ENCODE assay signal across 8 mouse cellular contexts in the genomic region with DNA sequence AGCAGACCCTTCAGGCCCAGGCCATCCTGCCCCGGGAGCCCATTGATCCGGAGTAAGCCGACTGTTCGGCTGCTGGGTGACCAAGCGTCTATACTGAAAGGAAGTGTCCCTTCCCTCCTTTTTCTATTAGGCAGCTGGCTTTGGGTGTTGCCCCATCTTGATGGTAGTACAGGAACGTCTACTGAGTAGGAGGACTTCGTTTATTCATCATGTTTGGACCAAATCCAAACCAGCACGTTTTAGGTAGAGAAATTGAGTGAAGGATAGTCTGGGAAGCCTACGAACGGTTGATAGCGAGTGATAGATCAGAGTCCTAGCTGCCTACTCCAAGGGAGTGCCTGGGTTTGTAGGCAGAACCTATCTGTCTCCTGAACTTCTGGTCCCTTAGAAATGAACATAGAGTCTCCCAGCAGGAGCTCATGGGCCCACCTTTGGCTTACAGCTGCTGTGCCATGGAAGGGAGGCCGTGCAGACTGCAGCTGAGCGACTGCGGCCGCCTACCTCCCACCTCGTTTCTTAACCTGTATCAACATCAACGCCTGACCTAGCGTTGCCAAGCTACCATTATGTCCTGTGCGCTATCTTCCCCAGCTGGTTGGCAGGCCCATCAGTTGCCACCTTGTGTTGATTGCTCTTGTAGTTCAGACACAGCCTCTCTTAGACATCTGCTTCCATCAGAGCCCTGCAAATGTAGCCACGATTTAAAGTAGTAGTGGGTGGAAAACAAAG. TPM values are rescaled to one million over a fixed set of nuclear protein-coding genes. Genes with fewer than 3 reads are reported as not detected.
DNase-seq lines count a peak whose midpoint lies in the region; ATAC-seq and TF ChIP-seq lines count a peak whose summit lies in the region.

No protein-coding gene starts in this region.

- peak overlapping the region; percentile 86 for H3K4me2 ChIP-seq in liver, embryonic 11.5 days
- peak overlapping the region; percentile 89 for H3K4me2 ChIP-seq in stomach, embryonic 15.5 days

- no peaks in the 10 kb centered on the region for H3K9me3 ChIP-seq in liver, embryonic 11.5 days (ENCODE audit: control insufficient read depth, low read length)
- no peaks in the 10 kb centered on the region for H3K9me3 ChIP-seq in stomach, embryonic 15.5 days

- peak; percentile 68; the same call in 1 of the 2 replicates for TF ChIP-seq POLR2A in testis, adult 2 months (IDR thresholded peaks at IDR 0.05; ENCODE audit: control insufficient read depth, low read depth, low read length)

- H3K27me3 ChIP-seq in testis, adult 2 months (ENCODE audit: control insufficient read depth, insufficient read depth, low read length): 0 out of 2 replicates have a peak, but pooled peaks cover 2% of the 10 kb centered on the region
- H3K27me3 ChIP-seq in liver, embryonic 11.5 days (replicated peaks; ENCODE audit: control insufficient read depth, insufficient read depth, low read length): 0 out of 2 replicates have a peak, but pooled peaks cover 3% of the 10 kb centered on the region
- no peaks in the 10 kb centered on the region for H3K27me3 ChIP-seq in stomach, embryonic 15.5 days (replicated peaks)

- H3K4me3 ChIP-seq in testis, adult 2 months (ENCODE audit: control insufficient read depth, low read depth, low read length): peak overlapping the region; percentile 99
- peak overlapping the region; percentile 83 for H3K4me3 ChIP-seq in liver, embryonic 11.5 days (ENCODE audit: low read depth, low read length)
- peak overlapping the region; percentile 80 for H3K4me3 ChIP-seq in stomach, embryonic 15.5 days (replicated peaks)

- H3K4me1 ChIP-seq in testis, adult 2 months (ENCODE audit: control insufficient read depth, insufficient read depth, low read length): peaks cover 18% of the 10 kb centered on the region
- H3K4me1 ChIP-seq in liver, embryonic 11.5 days (replicated peaks; ENCODE audit: control insufficient read depth, insufficient read depth, low read length): peaks cover 27% of the 10 kb centered on the region
- peaks cover 34% of the 10 kb centered on the region for H3K4me1 ChIP-seq in stomach, embryonic 15.5 days

- peak; percentile 64 for DNase-seq in cerebellum, adult 11-12 months
- DNase-seq in cerebellum, postnatal 10 days: no peak
- DNase-seq in testis, postnatal 14 days (ENCODE audit: low spot score): no peak
- DNase-seq in liver, embryonic 11.5 days (ENCODE audit: low spot score): no peak
- DNase-seq in frontal cortex, postnatal 36 days (ENCODE audit: low spot score in 2 of 2): no peak
- DNase-seq in adrenal gland, postnatal 14 days: no peak

- H3K9ac ChIP-seq in liver, embryonic 11.5 days (ENCODE audit: low read depth, low read length): peak overlapping the region; percentile 81
- peak overlapping the region; percentile 43; the same call in 1 of the 2 replicates for H3K9ac ChIP-seq in stomach, embryonic 15.5 days

- TF ChIP-seq CTCF in testis, adult 2 months (IDR thresholded peaks at IDR 0.05; ENCODE audit: control insufficient read depth, insufficient read depth, insufficient replicate concordance, low read depth, low read length): no peak

- no peaks in the 10 kb centered on the region for H3K36me3 ChIP-seq in testis, adult 2 months (ENCODE audit: control insufficient read depth, insufficient read depth, low read length)
- no peaks in the 10 kb centered on the region for H3K36me3 ChIP-seq in liver, embryonic 11.5 days (ENCODE audit: control insufficient read depth, insufficient read depth, low read length)
- H3K36me3 ChIP-seq in stomach, embryonic 15.5 days: no peaks in the 10 kb centered on the region

- 45% methylated on average over 20 of the region's 20 CpGs for WGBS in liver, embryonic 11.5 days
- 44% methylated on average over 20 of the region's 20 CpGs for WGBS in stomach, embryonic 15.5 days

- H3K27ac ChIP-seq in testis, adult 2 months (ENCODE audit: control insufficient read depth, insufficient read depth, low read depth, low read length): peak overlapping the region; percentile 62; the same call in 1 of the 2 replicates
- H3K27ac ChIP-seq in liver, embryonic 11.5 days (ENCODE audit: low read depth, low read length): peak overlapping the region; percentile 87
- peak overlapping the region; percentile 88 for H3K27ac ChIP-seq in stomach, embryonic 15.5 days

- ATAC-seq in liver, embryonic 11.5 days (replicated peaks; ENCODE audit: low FRiP score): peak; percentile 8
- ATAC-seq in stomach, embryonic 15.5 days (ENCODE audit: insufficient read depth, low FRiP score, low read depth): no peak

RNA-seq across cellular contexts. Expression of a gene that starts 1.0 kb away (rescaled TPM):
- polyA plus RNA-seq in testis, adult 2 months (2012; rRNA removed): 5.7 TPM in 2 replicates
- 8.1 and 10.7 TPM in 2 replicates for polyA plus RNA-seq in liver, embryonic 11.5 days (2014; fragmentation: Nextera tagmentation; extraction: Ambion mirVana)
- polyA plus RNA-seq in stomach, embryonic 15.5 days (2015; fragmentation: Nextera tagmentation; extraction: Ambion mirVana): 12.8 and 15.9 TPM in 2 replicates
- total RNA-seq in adrenal gland, postnatal 14 days (2021): 12.9 and 13.6 TPM in 2 replicates

RNA-seq across cellular contexts. Expression of a gene that starts 2.8 kb away (rescaled TPM):
- polyA plus RNA-seq in testis, adult 2 months (2012; rRNA removed): 88.8 and 99.3 TPM in 2 replicates
- 24.7 and 26.5 TPM in 2 replicates for polyA plus RNA-seq in liver, embryonic 11.5 days (2014; fragmentation: Nextera tagmentation; extraction: Ambion mirVana)
- polyA plus RNA-seq in stomach, embryonic 15.5 days (2015; fragmentation: Nextera tagmentation; extraction: Ambion mirVana): 44.0 and 45.5 TPM in 2 replicates
- 69.4 and 74.6 TPM in 2 replicates for total RNA-seq in adrenal gland, postnatal 14 days (2021)

RNA-seq across cellular contexts. Expression of a gene that starts 5.1 kb away (rescaled TPM):
- polyA plus RNA-seq in testis, adult 2 months (2012; rRNA removed): 50.5 and 53.4 TPM in 2 replicates
- 0.16 and 0.25 TPM in 2 replicates for polyA plus RNA-seq in liver, embryonic 11.5 days (2014; fragmentation: Nextera tagmentation; extraction: Ambion mirVana)
- 0.19 and 0.34 TPM in 2 replicates for polyA plus RNA-seq in stomach, embryonic 15.5 days (2015; fragmentation: Nextera tagmentation; extraction: Ambion mirVana)
- total RNA-seq in adrenal gland, postnatal 14 days (2021): 0.67 and 0.94 TPM in 2 replicates

RNA-seq across cellular contexts. Expression of a gene that starts 26.4 kb away (rescaled TPM):
- polyA plus RNA-seq in testis, adult 2 months (2012; rRNA removed): 31.9 and 32.5 TPM in 2 replicates
- 20.9 and 21.3 TPM in 2 replicates for polyA plus RNA-seq in liver, embryonic 11.5 days (2014; fragmentation: Nextera tagmentation; extraction: Ambion mirVana)
- polyA plus RNA-seq in stomach, embryonic 15.5 days (2015; fragmentation: Nextera tagmentation; extraction: Ambion mirVana): 35.5 and 35.9 TPM in 2 replicates
- 16.2 and 18.7 TPM in 2 replicates for total RNA-seq in adrenal gland, postnatal 14 days (2021)

RNA-seq across cellular contexts. Expression of a gene that starts 42.9 kb away (rescaled TPM):
- 0.70 and 0.88 TPM in 2 replicates for polyA plus RNA-seq in testis, adult 2 months (2012; rRNA removed)
- polyA plus RNA-seq in liver, embryonic 11.5 days (2014; fragmentation: Nextera tagmentation; extraction: Ambion mirVana): 0.27 and 0.71 TPM in 2 replicates
- 6.2 and 7.7 TPM in 2 replicates for polyA plus RNA-seq in stomach, embryonic 15.5 days (2015; fragmentation: Nextera tagmentation; extraction: Ambion mirVana)
- total RNA-seq in adrenal gland, postnatal 14 days (2021): 1.9 and 3.5 TPM in 2 replicates

Comparison
In these comparisons a context has a peak if more than half of its experiments do, and no peak if none do; other contexts are left out.
1. RNA of a gene that starts 5.1 kb away (polyA plus RNA-seq): 50.5 to 53.4 TPM in testis, adult 2 months; 0.19 to 0.34 TPM in stomach, embryonic 15.5 days and 0.16 to 0.25 TPM in liver, embryonic 11.5 days; every median in the first group is over 10 times any median in the second.
2. Peak in every context shown above with its lines, with median percentiles within 50 percentile points of each other: H3K27ac ChIP-seq and H3K4me3 ChIP-seq.